Mouse (Mus musculus): ENCODE results near the gene Susd3.

- TF ChIP-seq CTCF (IDR thresholded peaks at IDR 0.05; ENCODE audit: insufficient read depth, low read length) (no peak), POLR2A (IDR thresholded peaks at IDR 0.05; ENCODE audit: borderline replicate concordance, extremely low read depth, low read depth, low read length) (no peak)
Observed at GRCm38 (mm10) chr13:49257819-49258313, 9.4 kb upstream of the Susd3 start.

Measured in lung, adult 2 months (tissue).